Mouse (Mus musculus): ENCODE results near the gene Zcchc8. TPM values are rescaled to one million over a fixed set of nuclear protein-coding genes. Genes with fewer than 3 reads are reported as not detected.
"Not testable (repeated sequence)": the region's sequence is repeated elsewhere in the genome, so short reads cannot be mapped to it uniquely, and the experiment has no call there.

The Zcchc8 gene
- 10 to 100 TPM; 16.2 to 17.4 TPM for total RNA-seq (2021)
- long read RNA-seq, experiment 1, partial matches to known transcripts, result 2 of 6 reads
- long read RNA-seq, experiment 1, other reads (novel, unspliced or antisense), result 4 of 6 reads
- long read RNA-seq, experiment 2, full-length matches to known transcripts, result 2 of 5 reads
- long read RNA-seq, experiment 2, partial matches to known transcripts, result 2 of 5 reads
- long read RNA-seq, experiment 2, other reads (novel, unspliced or antisense), result 1 of 5 reads

DNA sequence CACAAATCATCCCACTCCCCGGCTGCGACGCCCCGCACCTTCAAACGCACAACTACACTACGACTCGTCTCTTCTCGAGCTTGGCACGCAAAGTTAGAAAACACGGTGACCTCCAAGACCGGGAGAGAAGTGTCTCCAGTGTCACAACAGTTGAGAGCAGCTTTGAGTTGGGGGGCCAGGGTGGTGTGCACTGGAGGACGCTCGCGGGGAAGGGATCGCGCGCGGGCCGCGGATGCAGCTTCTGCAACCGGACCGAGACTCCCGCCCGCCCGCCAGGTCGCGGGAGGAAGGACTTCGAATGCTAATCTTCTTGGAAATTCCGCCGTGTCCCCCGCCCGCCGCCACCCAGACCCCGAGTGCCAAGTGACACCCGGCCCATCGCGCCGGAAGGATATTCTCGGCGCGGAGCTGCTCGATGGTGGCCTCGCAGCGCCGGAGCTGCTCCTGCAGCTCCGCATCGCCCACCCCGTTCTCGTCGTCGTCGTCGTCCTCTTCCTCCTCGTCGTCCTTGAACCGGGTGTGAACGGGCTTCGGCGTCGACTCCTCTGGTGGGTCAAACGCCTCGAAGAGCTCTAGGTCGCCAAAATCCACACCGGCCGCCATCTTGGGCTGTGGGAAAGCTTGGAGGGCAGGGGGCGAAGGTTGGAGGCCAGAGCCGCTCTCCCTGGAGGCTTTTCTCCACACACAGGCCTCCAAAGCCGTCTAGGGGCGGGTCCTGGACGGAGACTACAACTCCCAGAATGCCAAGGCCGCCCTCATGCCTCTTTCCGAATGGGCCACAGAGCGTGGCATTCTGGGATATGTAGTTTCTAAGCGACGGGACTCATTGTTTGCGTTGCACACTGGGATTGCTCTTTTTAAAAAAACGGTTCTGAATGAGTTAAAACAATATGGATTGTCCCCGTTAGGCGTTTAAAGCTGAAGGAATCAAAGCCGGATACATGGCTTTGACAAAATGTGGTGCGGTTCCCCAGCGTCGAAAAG, at the start of gene Zcchc8:
Gene Zcchc8, minus strand, starts transcription at position 773 of the 984 bp plus-strand sequence.
- DNase-seq, result peak; percentile 95

- not testable (repeated sequence) for DNase-seq
These were observed 45.6 kb upstream of the Zcchc8 start for GRCm38 (mm10) chr5:123766455-123766854.

DNA sequence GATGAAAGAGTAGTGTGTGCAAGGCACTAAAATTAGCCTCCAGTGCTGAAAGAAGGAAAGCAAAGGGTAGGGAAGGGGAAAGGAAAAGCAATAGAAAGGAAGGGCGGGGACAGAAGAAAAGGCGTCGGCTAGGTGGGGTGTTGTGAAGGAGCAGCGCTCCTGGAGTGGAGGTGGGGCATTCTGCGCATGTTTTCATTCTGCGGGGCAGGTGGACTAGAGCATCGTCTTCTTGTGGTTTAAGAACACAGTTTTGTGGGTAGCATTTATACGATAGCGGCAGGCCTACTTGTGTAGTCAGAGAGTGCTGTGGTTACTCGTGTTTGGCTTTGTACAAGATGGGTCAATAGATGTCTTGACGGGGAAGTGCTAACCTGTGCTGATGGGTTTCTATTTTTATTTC, 44.6 kb upstream of the Zcchc8 start:
- no peak for DNase-seq

GRCm38 (mm10) chr5:123749065-123750064, 28.5 kb upstream of the Zcchc8 start, which contains the start of the genes Rsrc2 and Kntc1:
Rsrc2 (minus strand) TSS chr5:123749414.
Kntc1 (plus strand) TSS chr5:123749716.
- DNase-seq, result peak; percentile 98

DNA sequence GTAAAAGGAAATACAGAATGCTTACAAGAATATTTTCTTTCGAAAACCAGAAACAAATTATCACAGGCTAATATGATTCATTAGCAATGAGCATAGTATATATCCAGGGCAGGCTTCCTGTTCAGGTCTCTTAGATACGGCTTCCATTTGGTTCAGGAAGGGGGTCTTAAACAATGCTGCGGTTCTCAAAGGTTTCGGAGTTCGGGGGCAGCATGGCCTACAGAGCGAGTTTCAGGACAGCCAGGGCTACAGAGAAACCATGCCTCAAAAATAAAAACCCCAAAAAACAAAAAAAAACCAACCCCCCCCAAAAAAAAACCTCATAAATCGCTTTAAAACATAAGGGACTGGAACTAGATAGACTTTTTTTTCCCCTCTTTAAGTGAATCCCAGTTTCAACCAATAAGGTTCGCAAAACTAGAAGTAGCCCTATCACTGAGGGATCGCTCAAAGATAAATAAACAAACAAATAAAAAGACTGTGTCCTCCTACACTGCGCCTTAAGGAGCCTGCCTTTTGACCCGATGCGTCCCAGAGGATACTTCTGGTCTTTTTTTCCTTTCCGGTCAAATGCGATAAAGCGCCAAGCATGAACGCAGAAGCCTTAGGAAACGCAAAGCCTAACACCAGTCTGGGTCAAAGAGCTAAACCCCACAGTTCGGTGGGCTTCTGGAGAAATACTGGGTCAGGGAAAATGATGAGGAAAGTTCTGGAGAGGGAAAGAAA, 27.6 kb upstream of the Zcchc8 start:
- DNase-seq, result no peak

- no peak for DNase-seq
These were observed 26.7 kb upstream of the Zcchc8 start for GRCm38 (mm10) chr5:123747604-123748003.

GRCm38 (mm10) chr5:123746253-123746652, 25.4 kb upstream of the Zcchc8 start:
- DNase-seq, result no peak

DNA sequence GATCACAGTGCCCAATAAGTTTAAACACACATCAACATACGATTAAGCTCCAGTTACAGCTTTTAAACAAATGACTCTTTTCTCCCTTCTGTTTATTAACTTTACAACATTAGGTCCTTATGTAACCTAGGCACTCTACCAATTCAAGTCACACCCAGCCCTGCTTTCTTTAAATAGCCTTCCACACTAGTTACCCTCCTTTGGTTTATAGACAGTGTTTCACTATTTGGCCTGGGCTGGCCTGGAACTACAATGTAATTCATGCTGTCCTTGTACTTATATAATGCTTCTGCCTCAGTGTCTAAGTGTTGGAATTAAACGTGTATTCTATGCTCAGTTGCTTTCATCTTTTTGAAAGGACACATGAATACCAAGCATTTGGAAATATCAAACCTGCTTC, 23.5 kb upstream of the Zcchc8 start:
- DNase-seq, result no peak

GRCm38 (mm10) chr5:123730981-123731380, 10.1 kb upstream of the Zcchc8 start:
- peak; percentile 43 for DNase-seq

DNA sequence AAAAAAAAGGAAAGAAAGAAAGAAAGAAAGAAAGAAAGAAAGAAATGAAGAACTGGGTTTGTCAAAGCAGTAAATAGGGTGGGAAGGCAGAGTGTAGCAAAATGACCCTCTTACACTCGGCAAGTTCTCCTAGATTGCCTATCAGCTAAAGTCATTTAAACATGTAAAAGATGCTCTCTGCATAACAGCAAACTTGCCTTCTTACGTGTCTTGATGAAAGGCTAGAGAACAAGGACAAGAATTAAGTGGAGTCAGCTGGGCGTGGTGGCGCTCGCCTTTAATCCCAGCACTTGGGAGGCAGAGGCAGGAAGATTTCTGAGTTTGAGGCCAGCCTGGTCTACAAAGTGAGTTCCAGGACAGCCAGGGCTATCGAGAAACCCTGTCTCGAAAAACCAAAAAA, 2.9 kb upstream of the Zcchc8 start:
- not testable (repeated sequence) for DNase-seq

DNA sequence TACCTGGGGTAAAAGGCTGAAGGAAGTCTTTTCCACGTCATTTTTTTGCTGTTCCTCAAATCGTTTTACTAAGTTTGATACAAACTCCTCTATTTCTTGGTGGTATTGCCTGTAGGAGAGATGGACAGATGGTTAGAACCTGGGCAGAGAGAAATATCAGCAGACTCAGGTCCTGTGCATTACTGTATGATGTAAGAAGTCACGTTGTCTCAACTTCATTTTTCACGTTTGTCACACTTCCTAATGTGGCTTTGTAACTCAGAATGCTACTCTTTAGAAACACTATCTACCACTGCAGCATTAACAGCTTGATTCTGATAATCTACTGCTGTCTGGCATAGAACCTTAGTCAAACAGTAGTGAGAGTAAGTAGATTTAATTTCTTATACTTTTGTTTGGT, 6.3 kb downstream of the Zcchc8 start:
- no peak for DNase-seq

DNA sequence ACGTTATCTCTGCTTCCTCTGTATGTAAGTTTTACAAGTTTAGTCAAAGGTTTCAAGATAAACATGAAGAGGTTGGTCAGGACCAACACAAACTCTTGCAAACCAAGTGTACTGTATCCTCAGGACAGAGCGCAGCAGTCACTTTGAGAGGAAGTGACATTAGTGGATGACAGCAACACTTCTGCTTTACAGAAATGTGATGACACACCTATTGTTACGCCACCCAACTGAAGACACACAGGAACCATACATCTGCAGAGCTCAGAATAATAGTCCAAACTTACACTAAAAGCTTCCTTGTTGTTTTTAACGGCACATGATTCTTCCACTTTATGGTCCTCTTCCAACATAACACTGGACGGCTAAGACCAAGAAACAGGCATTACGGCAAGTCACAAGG, 7.1 kb downstream of the Zcchc8 start:
- no peak for DNase-seq

DNA sequence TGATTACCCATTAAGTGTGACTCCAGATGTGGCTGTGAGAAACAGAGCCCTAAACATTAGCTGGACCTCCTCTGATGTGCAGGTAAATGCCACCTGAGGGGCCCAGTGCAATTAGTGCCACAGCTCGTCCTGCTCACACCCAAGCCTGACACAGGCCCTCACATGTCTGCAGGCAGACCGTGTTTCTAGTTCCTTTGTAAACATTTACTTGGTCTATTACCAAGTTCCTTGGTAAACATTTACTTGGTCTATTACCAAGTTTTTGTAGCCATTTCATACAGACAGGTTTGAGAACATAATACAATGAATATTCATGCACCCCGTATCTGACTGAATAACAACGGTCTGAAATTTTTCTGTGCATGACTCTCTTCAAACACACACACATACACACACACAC, 11.3 kb downstream of the Zcchc8 start:
- no peak for DNase-seq

DNA sequence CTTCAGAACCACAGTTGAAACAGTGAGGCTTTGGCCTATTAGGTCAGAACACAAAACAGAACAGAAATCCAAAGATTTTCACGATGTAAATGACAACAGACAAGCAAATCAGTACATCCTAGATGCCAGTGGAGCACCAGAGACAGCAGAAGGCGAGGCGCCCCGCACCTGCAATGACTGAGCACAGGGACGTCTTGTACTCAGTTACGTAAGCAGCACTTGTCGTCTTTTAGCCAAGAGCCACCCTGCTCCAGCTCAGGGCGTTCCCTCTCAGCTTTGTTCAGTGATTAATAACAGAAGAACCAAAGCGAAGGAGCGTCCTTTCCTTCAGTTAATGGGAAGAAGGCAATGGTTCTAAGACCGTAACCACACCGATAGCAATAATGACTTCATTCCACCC, 12.3 kb downstream of the Zcchc8 start:
- DNase-seq, result peak; percentile 34

DNA sequence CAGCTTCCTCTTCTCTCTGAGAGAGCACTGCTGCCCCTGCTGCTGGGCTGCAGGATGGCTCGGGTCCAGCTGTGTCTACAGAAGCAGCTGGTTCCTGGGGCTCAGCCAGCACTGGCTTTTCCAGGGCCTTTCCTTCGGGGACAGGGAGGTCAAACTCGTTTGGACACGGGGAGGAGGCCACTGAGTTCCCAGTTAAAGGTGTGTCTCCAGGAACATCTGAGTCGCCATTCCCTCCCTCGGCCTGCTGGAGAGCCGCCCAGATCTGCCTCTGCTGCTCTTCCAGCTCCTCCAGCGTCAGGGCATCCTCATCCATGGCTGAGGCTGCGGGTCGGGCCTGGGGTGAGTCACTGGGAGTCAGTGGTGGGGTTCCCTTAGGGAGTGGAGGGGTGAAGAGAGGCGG, 20.3 kb downstream of the Zcchc8 start:
- DNase-seq, result peak; percentile 79

DNA sequence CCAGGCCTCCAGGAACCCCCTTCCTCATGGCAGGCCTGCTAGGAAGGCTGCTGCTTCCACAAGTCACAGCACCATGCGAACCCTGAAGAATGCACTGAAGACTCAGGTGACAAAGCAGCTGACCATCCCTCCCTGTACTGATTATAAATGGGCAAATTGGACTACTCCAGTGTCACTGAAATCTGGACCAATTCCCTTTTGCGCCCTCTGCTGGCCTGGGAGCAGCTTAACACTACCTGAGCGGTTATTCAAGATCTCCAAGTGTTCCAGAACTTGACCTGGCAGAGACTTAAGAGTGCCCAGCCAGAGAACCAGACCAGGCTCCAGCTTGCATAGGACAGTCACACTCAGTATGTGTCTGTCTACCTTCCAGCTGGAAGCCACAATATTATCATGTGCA, 21.7 kb downstream of the Zcchc8 start:
- DNase-seq, result peak; percentile 60

GRCm38 (mm10) chr5:123696961-123697360, 23.9 kb downstream of the Zcchc8 start:
- DNase-seq, result no peak

- no peak for DNase-seq
These were observed 24.7 kb downstream of the Zcchc8 start for GRCm38 (mm10) chr5:123696244-123696643.

GRCm38 (mm10) chr5:123694468-123694867, 26.4 kb downstream of the Zcchc8 start:
- peak; percentile 57 for DNase-seq

- DNase-seq, result peak; percentile 70
These were observed 36.4 kb downstream of the Zcchc8 start, which contains the start of gene Clip1 for GRCm38 (mm10) chr5:123684221-123685144. Clip1 (minus strand) TSS chr5:123684618.
